Mouse (Mus musculus): ENCODE data around the gene Col18a1. TPM values are rescaled to one million over a fixed set of nuclear protein-coding genes. Genes with fewer than 3 reads are reported as not detected.

Gene Col18a1
- polyA plus RNA-seq, 1 experiment from 2014 or later, result 271 TPM

GRCm38 (mm10) chr10:77089336-77089735, 77.0 kb downstream of the Col18a1 start:
- H3K27ac ChIP-seq (ENCODE audit: poor library complexity, severe bottlenecking), result peak overlapping the region; percentile 62
- H3K36me3 ChIP-seq, result peaks cover 67% of the 10 kb centered on the region
- H3K9me3 ChIP-seq (replicated peaks), result peaks cover 9% of the 10 kb centered on the region
- no peak for ATAC-seq (ENCODE audit: insufficient number of reproducible peaks, low FRiP score)
- H3K4me1 ChIP-seq (replicated peaks), result peaks cover 27% of the 10 kb centered on the region
- H3K27me3 ChIP-seq (replicated peaks), result no peaks in the 10 kb centered on the region
- H3K4me2 ChIP-seq, result peak overlapping the region; percentile 42
- 0 out of 2 replicates have a peak overlapping the region, but pooled peaks have one; percentile 2 for H3K4me3 ChIP-seq
- no peak overlapping the region for H3K9ac ChIP-seq
- 37% methylated on average over 8 of the region's 8 CpGs for WGBS

- Histone ChIP-seq H3K9me3 (replicated peaks) (no peaks in the 10 kb centered on the region), H3K4me3 (no peak overlapping the region), H3K4me1 (replicated peaks) (peaks cover 8% of the 10 kb centered on the region), H3K36me3 (peaks cover 62% of the 10 kb centered on the region), H3K27me3 (replicated peaks) (no peaks in the 10 kb centered on the region), H3K27ac (ENCODE audit: poor library complexity, severe bottlenecking) (no peak overlapping the region), H3K4me2 (no peak overlapping the region), H3K9ac (no peak overlapping the region)
- ATAC-seq (ENCODE audit: insufficient number of reproducible peaks, low FRiP score), result no peak
- WGBS, result 36% methylated on average over 1 of the region's 1 CpGs
Measured at GRCm38 (mm10) chr10:77084568-77084967, 81.8 kb downstream of the Col18a1 start.

DNA sequence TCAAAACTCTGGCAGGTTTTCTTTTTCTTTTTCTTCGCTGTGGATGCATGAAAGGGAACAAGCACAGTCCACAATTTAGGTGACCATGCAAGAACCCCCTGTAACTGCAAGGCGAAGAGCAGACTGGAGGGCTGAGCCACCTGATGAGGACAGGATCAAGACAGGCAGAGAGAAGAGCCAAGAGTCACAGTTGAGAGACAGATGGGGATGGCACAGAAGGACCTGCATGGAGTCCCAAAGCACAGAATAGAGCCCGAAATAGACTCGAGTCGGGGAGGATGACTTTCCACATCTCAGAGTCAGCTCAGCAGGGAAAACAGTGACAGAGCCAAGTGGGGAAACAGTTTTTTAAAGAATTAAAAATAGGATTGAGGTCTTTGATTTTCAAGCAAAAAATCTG, 83.4 kb downstream of the Col18a1 start:
- Histone ChIP-seq H3K4me1 (replicated peaks) (0 out of 2 replicates have a peak, but pooled peaks cover 3% of the 10 kb centered on the region), H3K4me2 (no peak overlapping the region), H3K36me3 (peaks cover 67% of the 10 kb centered on the region), H3K4me3 (no peak overlapping the region), H3K27me3 (replicated peaks) (no peaks in the 10 kb centered on the region), H3K9me3 (replicated peaks) (no peaks in the 10 kb centered on the region), H3K27ac (ENCODE audit: poor library complexity, severe bottlenecking) (no peak overlapping the region), H3K9ac (no peak overlapping the region)
- 72% methylated on average over 5 of the region's 5 CpGs for WGBS
- ATAC-seq (ENCODE audit: insufficient number of reproducible peaks, low FRiP score), result no peak

DNA sequence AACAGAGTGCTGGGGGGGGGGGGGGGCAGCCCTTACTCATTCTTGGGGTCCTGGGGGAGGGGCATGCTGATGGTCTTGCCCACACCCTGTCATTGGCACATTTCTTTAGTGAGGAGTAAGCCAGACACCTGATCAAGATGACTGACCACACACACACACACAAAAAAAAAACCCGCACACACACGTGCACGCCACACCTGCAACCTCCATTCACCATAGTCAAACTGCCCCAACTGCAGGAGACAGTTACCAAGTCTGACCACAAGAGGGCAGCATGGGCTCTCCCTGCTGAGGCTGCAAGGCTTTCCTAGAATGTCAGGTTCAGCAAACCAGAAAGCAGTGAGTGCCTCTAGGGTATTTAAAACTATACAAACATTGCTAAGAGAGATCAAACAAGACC, 83.9 kb downstream of the Col18a1 start:
- Histone ChIP-seq H3K4me3 (no peak overlapping the region), H3K36me3 (peaks cover 67% of the 10 kb centered on the region), H3K4me2 (no peak overlapping the region), H3K27ac (ENCODE audit: poor library complexity, severe bottlenecking) (no peak overlapping the region), H3K9me3 (replicated peaks) (no peaks in the 10 kb centered on the region), H3K4me1 (replicated peaks) (0 out of 2 replicates have a peak, but pooled peaks cover 3% of the 10 kb centered on the region), H3K27me3 (replicated peaks) (no peaks in the 10 kb centered on the region), H3K9ac (no peak overlapping the region)
- WGBS, result 40% methylated on average over 3 of the region's 3 CpGs
- no peak for ATAC-seq (ENCODE audit: insufficient number of reproducible peaks, low FRiP score)

GRCm38 (mm10) chr10:77078961-77079360, 87.4 kb downstream of the Col18a1 start:
- H3K4me3 ChIP-seq, result no peak overlapping the region
- H3K27ac ChIP-seq (ENCODE audit: poor library complexity, severe bottlenecking), result no peak overlapping the region
- no peak overlapping the region for H3K4me2 ChIP-seq
- peaks cover 65% of the 10 kb centered on the region for H3K36me3 ChIP-seq
- ATAC-seq (ENCODE audit: insufficient number of reproducible peaks, low FRiP score), result no peak
- H3K9ac ChIP-seq, result no peak overlapping the region
- H3K27me3 ChIP-seq (replicated peaks), result no peaks in the 10 kb centered on the region
- 0 out of 2 replicates have a peak, but pooled peaks cover 3% of the 10 kb centered on the region for H3K4me1 ChIP-seq (replicated peaks)
- 82% methylated on average over 8 of the region's 8 CpGs for WGBS
- no peaks in the 10 kb centered on the region for H3K9me3 ChIP-seq (replicated peaks)

DNA sequence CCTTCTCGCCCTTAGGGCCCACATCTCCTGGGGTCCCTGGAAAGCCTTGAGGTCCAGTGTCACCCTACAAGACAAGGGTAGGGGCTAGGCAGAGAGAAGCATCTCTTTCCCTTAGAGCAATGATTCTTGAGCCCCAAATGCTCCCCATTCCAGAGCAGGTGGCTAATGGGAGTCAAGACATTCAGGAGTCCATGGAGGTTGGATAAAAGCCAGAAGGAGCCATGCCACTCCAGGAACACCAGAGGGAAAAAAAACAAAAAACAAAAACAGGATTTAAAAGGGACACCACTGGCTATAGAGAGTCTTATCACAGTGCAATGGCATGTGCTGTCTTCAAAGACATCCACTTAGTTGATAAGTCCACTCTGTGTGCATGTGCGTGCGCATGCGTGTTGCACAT, 87.9 kb downstream of the Col18a1 start:
- H3K9me3 ChIP-seq (replicated peaks), result no peaks in the 10 kb centered on the region
- H3K27me3 ChIP-seq (replicated peaks), result no peaks in the 10 kb centered on the region
- no peak overlapping the region for H3K4me3 ChIP-seq
- peaks cover 68% of the 10 kb centered on the region for H3K36me3 ChIP-seq
- no peak overlapping the region for H3K4me2 ChIP-seq
- no peak overlapping the region for H3K27ac ChIP-seq (ENCODE audit: poor library complexity, severe bottlenecking)
- 91% methylated on average over 4 of the region's 4 CpGs for WGBS
- 0 out of 2 replicates have a peak, but pooled peaks cover 3% of the 10 kb centered on the region for H3K4me1 ChIP-seq (replicated peaks)
- H3K9ac ChIP-seq, result no peak overlapping the region
- ATAC-seq (ENCODE audit: insufficient number of reproducible peaks, low FRiP score), result no peak

GRCm38 (mm10) chr10:77074276-77074974, 91.9 kb downstream of the Col18a1 start:
- H3K4me2 ChIP-seq, result no peak overlapping the region
- WGBS, result 86% methylated on average over 4 of the region's 4 CpGs
- no peak for ATAC-seq (ENCODE audit: insufficient number of reproducible peaks, low FRiP score)
- peaks cover 92% of the 10 kb centered on the region for H3K36me3 ChIP-seq
- no peaks in the 10 kb centered on the region for H3K4me1 ChIP-seq (replicated peaks)
- no peak overlapping the region for H3K9ac ChIP-seq
- H3K27ac ChIP-seq (ENCODE audit: poor library complexity, severe bottlenecking), result no peak overlapping the region
- H3K9me3 ChIP-seq (replicated peaks), result no peaks in the 10 kb centered on the region
- no peak overlapping the region for H3K4me3 ChIP-seq
- no peaks in the 10 kb centered on the region for H3K27me3 ChIP-seq (replicated peaks)

- Histone ChIP-seq H3K4me1 (replicated peaks) (no peaks in the 10 kb centered on the region), H3K4me2 (no peak overlapping the region), H3K9me3 (replicated peaks) (no peaks in the 10 kb centered on the region), H3K36me3 (peaks cover 88% of the 10 kb centered on the region), H3K9ac (no peak overlapping the region), H3K27ac (ENCODE audit: poor library complexity, severe bottlenecking) (no peak overlapping the region), H3K4me3 (no peak overlapping the region), H3K27me3 (replicated peaks) (no peaks in the 10 kb centered on the region)
- WGBS, result 50% methylated on average over 4 of the region's 4 CpGs
- ATAC-seq (ENCODE audit: insufficient number of reproducible peaks, low FRiP score), result no peak
Measured at GRCm38 (mm10) chr10:77070072-77070471, 96.3 kb downstream of the Col18a1 start.

GRCm38 (mm10) chr10:77068469-77068868, 97.9 kb downstream of the Col18a1 start:
- no peak for ATAC-seq (ENCODE audit: insufficient number of reproducible peaks, low FRiP score)
- Histone ChIP-seq H3K27me3 (replicated peaks) (no peaks in the 10 kb centered on the region), H3K27ac (ENCODE audit: poor library complexity, severe bottlenecking) (no peak overlapping the region), H3K4me2 (no peak overlapping the region), H3K36me3 (peaks cover 89% of the 10 kb centered on the region), H3K4me3 (no peak overlapping the region), H3K9ac (no peak overlapping the region), H3K9me3 (replicated peaks) (no peaks in the 10 kb centered on the region), H3K4me1 (replicated peaks) (no peaks in the 10 kb centered on the region)
- 84% methylated on average over 7 of the region's 7 CpGs for WGBS

GRCm38 (mm10) chr10:77064659-77065058, 101.7 kb downstream of the Col18a1 start:
- Histone ChIP-seq H3K27me3 (replicated peaks) (no peaks in the 10 kb centered on the region), H3K4me2 (no peak overlapping the region), H3K27ac (ENCODE audit: poor library complexity, severe bottlenecking) (no peak overlapping the region), H3K4me1 (replicated peaks) (no peaks in the 10 kb centered on the region), H3K9me3 (replicated peaks) (no peaks in the 10 kb centered on the region), H3K4me3 (no peak overlapping the region), H3K9ac (no peak overlapping the region), H3K36me3 (peaks cover 72% of the 10 kb centered on the region)
- no peak for ATAC-seq (ENCODE audit: insufficient number of reproducible peaks, low FRiP score)

- H3K9me3 ChIP-seq (replicated peaks), result no peaks in the 10 kb centered on the region
- no peak for ATAC-seq (ENCODE audit: insufficient number of reproducible peaks, low FRiP score)
- no peak overlapping the region for H3K4me2 ChIP-seq
- H3K4me1 ChIP-seq (replicated peaks), result no peaks in the 10 kb centered on the region
- H3K27ac ChIP-seq (ENCODE audit: poor library complexity, severe bottlenecking), result no peak overlapping the region
- peaks cover 72% of the 10 kb centered on the region for H3K36me3 ChIP-seq
- H3K27me3 ChIP-seq (replicated peaks), result no peaks in the 10 kb centered on the region
- no peak overlapping the region for H3K9ac ChIP-seq
- H3K4me3 ChIP-seq, result no peak overlapping the region
- 82% methylated on average over 3 of the region's 3 CpGs for WGBS
Measured at GRCm38 (mm10) chr10:77064239-77064638, 102.1 kb downstream of the Col18a1 start.

Data from heart, embryonic 12.5 days (tissue).